Mouse (Mus musculus) G1E-ER4 (cell line): Measurements from ENCODE around the gene Ren1. TPM values are rescaled to one million over a fixed set of nuclear protein-coding genes. Genes with fewer than 3 reads are reported as not detected.

Experiments used
- GATA1 ChIP-seq: IDR thresholded peaks from one replicate; pipeline ENCODE4 v1.8.0; 2012; ENCODE audit warnings: low read length, inconsistent platforms
- polyA plus RNA-seq: library from polyadenylated mRNA; stranded (reverse); fragments of >175 nt; gene quantifications from 2 replicates; pipeline ENCODE4 v1.2.3, GENCODE M21; 2012

The Ren1 gene
- polyA plus RNA-seq, 1 experiment: not detected

DNA sequence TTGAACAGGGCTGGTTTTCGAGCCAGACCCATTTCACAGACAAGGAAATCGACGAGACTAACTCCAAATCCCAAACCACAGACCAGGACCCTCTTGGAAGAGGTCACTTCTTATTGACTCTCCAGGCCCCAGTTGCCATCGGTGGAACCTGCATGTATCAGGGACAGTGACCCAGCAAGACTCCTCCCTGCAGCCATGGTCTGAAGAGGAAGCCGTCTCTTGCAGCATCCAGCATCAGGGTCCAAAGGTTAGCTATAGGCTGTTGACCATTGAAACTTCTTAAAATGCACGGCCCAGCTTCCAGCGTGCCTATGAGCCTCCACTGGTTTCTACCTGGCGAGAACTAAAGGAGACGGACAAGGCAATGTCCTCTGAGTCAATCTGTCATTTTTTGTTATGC, 59.5 kb downstream of the Ren1 start:
- TF ChIP-seq GATA1: no peak

Other genes starting within 250 kb of the Ren1 start
- 40.0 and 44.4 TPM in 2 replicates for gene Ppp1r15b, start 219.4 kb upstream of the Ren1 start, polyA plus RNA-seq
- gene Plekha6, start 186.3 kb upstream of the Ren1 start, polyA plus RNA-seq: 0.46 and 0.54 TPM in 2 replicates
- not detected in 2 replicates for gene Golt1a, start 40.7 kb upstream of the Ren1 start, polyA plus RNA-seq
- gene Kiss1, start 28.6 kb upstream of the Ren1 start, polyA plus RNA-seq: not detected in 2 replicates
- gene Etnk2, start 13.1 kb downstream of the Ren1 start, polyA plus RNA-seq: not detected in 2 replicates
- 0.02 and 0.08 TPM in 2 replicates for gene Sox13, start 73.9 kb downstream of the Ren1 start, polyA plus RNA-seq